Mouse (Mus musculus): ENCODE data around the gene Ly75.

Ly75 gene

DNA sequence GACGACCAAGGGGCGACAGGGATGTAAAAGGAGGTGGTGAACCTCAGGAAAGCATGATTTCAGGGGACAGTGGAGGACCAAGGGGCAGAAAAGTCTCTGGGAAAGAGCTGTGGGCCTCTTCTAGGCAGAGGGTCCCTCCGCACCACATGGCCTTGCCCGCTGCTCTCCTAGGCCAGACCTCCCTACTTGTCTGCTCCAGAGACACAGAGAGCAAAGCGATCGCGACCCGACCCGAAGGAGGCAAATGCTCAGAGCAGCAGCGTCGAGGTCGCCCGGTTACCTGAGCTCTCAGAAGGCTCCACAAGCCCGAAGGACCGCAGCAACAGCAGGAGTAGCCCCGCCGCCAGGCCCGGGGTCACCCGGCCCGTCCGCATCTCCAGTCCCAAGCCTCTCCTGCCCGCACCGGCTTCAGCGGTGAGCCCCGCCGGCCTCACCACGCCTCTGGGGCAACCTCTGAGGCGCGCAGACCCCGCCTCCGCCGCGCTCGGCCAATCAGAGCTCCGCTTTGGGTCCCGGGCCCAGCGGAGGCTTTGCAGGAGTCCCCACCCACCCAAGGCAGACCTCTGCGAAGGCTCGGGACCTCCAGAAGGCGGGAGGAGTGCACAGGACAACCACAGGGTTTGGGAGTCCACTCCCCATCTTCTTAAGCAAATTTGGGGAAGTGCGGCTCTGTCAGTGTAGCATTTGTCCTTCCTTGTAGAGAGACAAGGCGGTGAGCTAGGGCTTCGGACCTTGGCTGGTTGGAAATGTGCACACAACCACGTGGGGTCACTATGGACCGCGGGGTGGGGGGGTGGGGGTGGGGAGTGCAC is at the start of gene Ly75:
Gene Ly75, minus strand, starts transcription at position 446 of the 812 bp plus-strand sequence.
- DNase-seq (ENCODE audit: low read depth, low spot score): peak; percentile 57

DNA sequence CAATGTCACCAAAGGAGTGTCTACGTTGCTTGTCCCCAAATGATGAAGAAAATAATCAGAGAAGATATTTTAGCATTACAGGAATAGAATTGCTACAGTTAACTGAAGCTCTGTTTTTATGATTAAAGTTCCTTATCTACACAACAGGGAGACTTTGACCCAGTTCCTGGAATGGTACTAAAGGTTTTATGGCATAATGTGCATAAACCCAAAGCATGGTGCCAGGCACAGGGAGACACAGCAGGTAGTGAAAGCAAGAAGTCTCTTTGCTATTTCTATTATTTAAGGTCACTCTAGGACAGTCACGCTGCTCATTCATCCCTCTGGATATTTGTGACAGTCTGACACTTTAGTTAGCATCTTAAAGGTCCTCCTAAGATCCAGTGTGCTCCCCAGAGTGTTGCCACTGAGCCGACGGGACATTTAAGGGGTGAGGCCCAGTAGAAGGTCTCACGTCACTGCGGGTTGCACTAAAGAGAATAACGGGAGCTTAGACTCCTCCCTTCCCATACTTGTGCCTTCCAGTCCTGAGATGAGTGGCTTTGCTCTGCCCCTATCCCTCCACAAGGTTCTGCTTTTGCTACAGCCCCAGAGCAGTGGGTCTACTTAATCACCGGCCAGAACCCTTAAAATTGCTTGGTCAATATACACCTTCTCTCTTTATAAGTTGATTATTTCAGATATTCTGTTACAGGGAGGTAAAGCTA is 47.4 kb upstream of the Ly75 start:
- DNase-seq (ENCODE audit: low read depth, low spot score): no peak

DNA sequence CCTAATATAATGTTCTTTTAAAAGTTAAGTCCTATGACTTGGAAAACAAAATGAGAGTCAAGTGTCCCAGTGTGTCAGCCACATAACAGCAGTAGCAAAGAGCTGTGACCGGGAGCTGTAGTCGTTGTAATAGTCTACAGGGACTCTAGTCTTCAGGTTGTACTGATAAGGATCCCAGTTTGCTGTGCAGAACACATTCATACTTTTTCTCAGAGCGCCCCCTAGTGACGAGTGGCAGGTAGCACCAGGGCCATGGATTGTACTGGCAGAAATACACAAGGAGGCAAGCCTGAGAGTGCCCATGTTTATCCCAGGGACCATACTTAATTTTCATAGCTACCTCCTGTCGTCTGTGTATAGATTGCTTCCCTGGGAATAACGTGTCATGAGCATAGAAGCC is 35.0 kb upstream of the Ly75 start:
- peak; percentile 71 for DNase-seq (ENCODE audit: low read depth, low spot score)

DNA sequence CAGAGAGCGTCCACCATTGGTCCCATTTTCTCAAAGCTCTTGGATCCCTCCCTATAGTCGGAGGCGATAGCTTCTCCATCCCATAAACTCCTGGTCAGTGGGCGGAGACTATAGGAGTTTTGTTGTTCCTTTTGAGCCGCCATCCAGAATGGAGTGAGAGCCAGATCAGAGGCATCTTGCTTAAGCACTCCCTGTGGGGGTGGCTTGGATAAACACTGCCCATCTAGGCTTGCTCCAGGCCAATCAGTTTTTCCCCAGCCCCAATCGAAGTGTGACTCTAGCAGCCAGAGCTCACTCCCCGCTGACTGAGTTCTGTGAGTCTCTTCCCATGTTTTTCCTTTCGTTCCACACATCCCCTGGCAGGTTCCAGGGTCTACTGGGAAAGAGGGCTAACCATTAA is 31.2 kb upstream of the Ly75 start:
- no peak for DNase-seq (ENCODE audit: low read depth, low spot score)

DNA sequence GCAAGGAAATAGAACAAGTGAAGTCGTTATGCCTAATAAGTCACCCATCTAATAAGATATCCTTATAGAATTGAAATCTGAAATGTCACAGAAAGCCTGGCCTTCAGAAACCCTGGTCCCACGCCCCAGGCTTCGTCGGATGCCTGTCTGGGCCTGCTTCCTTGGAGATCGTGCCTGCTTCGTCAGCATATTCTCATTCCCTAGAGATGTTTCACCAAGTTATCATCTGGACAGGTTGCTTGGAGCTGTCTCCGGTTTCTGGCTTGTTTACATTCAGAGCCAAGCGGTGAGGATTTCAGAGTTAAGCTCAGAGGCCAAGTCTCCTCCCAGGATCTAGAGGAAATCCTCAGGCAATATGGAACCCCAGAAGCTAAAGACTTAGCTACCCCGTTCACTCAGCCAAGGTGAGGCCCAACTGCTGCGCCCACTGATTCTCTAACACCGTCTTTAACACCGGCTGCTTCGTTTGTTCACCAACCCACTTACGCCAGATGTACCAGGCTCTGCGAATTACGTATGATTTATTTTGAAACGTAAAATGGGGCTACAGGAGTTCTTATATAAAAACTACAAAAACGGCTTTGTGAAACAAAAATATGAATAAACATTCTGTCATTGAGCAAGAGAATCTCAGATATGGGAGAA is 30.0 kb upstream of the Ly75 start:
- no peak for DNase-seq (ENCODE audit: low read depth, low spot score)

DNA sequence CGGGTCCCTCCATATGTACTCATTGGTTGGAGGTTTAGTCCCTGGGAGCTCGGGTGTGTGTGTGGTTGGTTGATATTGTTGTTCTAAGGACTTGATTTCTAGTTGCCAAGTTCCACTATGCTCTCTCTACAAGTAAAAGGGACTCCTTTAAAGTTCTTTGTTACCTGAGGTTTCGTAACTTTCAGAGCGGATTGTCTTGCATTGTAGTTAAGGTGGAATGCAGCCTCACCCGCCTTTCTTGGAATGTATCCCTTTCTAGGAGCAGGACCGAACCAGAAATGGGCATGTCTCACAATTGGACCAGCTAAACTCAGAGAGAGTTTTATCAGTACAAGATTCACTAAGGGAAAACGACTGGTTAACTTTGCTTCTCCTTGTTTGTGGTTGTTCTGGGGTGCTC is 28.1 kb upstream of the Ly75 start:
- no peak for DNase-seq (ENCODE audit: low read depth, low spot score)

DNA sequence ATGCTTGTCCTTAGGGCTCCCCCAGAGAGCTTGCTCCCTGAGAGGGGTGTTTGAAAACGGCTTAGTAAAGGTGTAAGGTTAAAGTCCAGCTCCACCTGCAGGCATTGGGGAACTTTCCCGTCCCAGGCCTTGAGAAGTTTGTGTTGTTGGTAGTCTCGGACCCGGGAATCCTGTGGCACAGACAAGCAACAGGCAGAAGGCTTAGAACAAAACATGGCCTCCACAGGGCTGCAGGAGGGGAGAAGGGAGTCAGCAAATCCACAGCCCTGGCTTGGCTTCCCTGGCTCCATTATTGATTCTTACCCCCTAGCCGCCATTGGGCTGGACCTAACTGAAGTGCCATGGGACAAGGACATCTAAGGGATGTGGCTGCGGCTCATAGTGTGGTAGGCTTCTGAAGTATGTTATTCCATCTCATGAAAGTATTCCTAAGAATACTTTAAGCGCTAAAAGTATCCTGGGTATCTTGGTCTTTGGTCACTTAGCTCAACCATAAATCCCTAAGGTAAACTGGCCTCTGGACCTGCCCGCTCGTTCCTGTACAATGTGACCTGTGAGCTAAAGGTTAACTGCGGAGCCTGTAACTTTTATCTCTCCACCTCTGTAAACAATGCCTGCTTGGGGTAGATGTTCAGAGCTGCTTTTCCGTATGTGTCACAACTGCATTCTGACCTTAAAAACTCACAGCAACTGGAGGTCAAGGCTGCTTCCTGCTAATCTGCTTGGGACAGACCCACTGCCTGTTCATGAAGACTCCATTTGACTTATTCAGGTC is 27.1 kb upstream of the Ly75 start:
- no peak for DNase-seq (ENCODE audit: low read depth, low spot score)

DNA sequence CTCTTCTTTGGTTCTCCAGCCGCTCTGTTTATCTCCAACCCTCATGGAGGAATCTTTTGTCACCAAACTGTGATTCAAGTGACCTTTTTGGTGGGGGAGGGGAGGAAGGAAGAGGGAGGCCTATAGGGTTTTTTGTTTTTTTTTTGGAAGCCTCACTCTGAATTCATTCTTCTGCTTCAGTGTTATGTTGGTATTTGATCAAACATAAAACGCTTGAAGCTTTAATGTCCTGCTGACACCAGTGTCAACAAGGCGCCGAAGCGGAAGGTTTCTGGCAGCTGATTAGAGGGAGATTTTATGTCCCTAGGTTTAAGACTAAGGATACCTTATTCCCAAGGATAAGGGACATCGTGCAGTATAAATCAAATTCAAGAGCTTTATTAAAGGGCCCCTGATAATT is 26.1 kb upstream of the Ly75 start:
- DNase-seq (ENCODE audit: low read depth, low spot score): no peak

DNA sequence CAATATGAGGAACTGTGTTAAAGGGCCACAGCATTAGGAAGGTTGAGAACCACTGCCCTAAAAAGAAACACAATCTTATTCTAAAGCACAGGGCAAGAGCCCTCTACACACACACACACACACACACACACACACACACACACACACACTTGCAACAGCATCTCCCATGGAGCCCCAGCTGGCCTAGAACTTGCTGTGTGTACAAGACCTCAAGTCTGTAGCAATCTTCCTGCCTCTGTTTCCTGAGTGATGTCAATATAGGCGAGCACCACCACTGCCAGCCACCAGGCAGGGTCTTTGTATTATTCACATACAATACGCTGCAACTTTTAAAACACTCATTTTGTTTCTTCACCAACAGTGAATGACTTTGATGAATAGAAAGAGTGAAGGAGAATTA is 24.3 kb upstream of the Ly75 start:
- no peak for DNase-seq (ENCODE audit: low read depth, low spot score)

DNA sequence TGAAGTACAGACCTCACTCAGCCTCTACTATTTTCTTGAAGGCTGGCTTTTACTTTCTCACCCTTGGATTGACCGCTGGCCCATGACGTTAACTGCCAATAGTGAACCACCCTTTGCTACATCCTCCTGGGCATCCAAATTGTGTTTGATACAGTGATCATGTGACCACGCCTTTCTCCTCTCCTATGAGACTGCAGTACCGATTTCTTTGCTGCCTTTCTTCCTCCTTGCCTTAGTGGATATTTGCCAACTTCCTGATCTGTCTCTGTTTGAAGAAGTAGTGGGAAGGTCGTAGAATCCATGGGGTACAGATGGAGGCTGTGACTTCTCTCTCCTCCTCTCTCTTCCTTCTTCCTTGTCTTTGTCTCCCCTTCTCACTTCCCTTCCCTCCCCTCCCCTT is 22.3 kb upstream of the Ly75 start:
- no peak for DNase-seq (ENCODE audit: low read depth, low spot score)

DNA sequence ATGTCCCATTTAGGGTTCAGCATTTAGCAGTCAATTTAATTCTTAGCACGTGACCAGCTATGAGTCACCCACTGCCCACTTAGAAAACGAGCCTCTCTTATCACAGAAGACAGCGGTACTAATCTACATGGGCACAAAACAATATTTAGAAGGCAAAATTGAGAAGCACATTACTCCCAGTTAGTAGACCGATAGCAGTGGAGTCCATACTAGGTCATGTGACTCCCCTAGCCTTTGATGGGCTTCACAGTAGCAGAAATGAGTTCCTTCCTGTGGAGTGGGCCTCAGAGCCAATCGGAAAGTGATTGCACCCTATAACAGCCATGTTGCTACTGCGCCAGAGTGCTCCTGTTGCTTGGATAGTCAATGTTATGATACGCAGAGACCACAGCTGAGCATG is 21.7 kb upstream of the Ly75 start:
- DNase-seq (ENCODE audit: low read depth, low spot score): no peak

DNA sequence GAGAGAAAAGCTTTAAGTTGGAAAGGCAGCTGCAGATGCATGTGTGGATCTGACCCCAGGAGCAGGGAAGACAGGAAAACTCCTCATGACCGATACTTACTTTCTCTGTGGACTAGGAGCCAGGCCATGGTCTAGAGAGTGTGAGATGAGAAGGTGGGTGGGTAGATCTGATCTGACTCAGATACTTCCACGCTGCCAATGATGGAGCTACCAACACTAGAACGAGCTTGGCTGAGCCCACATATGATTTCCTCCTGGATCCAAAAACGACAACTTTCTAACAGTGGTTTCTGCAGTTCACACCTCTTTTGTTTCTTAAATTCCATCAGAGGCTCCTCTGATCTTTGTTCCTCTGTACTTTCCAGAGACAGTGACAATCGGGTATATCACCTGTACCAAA is 18.6 kb upstream of the Ly75 start:
- DNase-seq (ENCODE audit: low read depth, low spot score): no peak

DNA sequence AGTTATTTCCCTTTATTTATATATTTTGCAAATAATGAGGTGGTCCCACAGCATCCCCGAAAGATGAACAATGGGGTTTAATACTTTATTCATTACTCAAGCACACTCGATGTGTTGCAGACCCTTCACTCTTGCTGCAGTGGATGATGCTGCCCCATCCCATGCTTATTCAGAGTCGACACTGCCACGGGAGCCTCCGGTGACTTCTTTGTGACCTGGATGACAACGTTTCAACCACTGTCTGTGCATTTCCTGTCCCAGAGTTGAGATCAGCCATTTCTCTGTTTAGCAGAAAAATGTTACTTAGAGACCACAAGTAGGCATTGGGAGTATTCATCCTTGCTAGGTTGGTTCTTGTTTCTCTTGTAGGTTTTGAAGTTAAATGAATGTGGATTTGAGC is 10.7 kb upstream of the Ly75 start:
- DNase-seq (ENCODE audit: low read depth, low spot score): no peak

DNA sequence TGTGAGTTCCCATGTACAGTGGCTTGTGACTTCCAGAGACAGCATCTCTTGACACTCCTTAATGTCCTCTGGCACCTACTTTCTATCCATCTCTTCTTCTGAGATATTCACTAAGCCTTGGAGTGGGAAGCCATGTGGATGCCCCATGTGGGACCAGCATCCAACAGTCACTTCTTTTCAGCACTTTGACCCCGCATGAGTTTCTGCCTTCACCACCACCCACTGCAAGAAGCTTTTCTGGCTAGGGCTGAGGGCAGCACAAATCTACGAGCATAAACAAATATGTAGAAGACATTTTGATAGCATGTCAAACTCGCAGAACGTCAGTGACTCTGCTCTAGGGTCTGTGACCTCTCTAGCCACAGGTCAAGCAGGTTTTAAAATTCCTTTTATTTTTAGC is 9.2 kb upstream of the Ly75 start:
- DNase-seq (ENCODE audit: low read depth, low spot score): no peak

DNA sequence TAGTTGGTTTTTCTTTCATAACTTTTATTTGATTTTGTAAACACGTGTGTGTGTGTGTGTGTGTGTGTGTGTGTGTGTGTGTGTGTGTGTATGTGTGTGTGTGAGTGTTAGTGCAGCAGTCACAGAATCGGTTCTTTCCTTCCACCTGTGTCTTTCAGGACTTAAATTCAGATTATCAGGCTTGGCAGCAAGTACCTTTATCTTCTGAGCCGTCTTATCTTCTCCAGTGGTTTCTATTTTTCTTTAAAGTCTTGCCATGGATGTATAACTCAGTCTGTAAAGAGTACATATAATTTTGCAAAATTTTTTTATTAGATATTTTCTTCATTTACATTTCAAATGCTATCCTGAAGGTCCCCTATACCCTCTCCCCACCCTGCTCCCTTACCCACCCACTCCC is 4.3 kb upstream of the Ly75 start:
- DNase-seq (ENCODE audit: low read depth, low spot score): no peak

DNA sequence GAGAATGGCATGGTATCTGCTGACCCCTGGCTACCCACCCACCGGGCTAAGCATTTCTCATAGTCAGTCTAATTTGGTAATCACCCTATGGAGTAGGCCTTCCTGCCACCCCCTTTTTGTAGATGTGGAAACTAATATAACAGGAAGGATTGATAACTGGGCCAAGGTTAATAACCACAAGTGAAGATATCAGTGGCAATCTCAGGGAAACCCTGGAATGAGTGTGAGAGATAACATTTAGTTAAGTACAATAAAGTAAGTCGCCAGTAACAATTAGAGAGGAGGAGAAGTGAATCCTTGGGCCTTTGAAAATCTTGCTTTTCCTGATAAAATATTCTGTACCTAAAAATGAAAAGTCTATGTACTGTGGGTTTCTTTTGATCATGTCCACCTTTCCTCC is 3.7 kb upstream of the Ly75 start:
- DNase-seq (ENCODE audit: low read depth, low spot score): no peak

DNA sequence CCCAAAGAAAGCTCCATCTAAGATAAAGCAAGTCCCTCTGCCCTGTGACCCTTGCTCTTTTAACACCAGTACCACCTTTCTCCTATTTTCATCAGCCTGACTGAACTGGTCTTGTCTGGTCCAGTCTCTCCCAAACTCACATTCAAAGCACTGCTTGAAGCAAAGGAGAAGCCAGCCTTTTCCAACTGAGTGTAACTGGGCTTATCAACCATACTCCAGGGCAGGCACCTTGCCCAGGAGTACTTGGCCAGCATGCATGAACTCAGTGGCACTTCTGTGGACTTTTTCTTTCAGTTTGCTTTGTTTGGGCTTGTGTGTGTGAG is 1.6 kb upstream of the Ly75 start:
- no peak for DNase-seq (ENCODE audit: low read depth, low spot score)

DNA sequence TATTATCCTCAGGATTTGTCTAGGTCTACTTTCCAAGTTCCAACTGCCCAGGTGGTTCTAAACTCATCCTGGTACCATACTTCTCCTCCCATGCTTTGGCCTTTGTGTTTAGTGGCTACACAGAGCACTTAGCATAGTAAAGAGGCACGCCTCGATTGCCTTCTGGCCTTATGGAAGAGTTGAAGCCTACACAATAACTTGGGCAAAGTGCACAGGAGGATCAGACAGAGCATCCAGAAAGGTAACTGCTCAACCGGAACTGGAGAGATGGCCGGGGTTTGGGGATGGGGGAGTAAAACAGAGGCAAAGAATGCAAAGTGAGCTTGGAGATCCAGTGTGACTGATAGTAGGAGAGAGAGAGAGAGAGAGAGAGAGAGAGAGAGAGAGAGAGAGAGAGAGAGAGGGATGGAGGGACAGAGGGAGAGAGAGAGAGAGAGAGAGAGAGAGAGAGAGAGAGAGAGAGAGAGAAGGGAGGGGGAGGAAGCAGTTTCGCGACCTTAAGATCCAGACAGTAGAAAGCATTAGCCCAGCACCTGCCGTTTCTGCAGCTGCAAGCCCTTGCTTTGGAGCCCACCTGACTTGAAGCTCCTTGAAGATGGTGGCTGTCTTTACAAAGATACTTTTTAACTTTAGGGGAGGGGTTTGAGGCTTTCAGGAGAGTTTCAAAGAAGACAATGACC is 1.1 kb upstream of the Ly75 start:
- no peak for DNase-seq (ENCODE audit: low read depth, low spot score)

DNA sequence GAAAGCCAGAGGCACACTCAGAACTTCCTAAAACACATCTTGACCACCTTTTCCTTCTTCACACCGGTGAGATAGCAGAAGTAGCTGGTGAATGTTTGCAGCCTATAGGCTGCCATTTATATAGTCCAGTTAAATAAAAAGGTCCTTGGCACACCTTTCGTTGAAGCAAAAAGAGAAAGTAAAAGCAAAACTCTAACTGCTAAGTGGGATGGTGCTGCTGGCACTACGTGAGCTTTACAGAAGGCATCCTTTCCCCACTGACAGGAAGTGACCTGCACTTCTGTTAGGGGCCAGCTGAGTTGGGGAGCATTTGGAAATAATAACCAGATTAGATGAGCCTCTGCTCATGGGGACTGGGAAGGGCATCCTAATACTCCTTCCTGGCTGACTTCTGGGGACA is 757 bp downstream of the Ly75 start:
- DNase-seq (ENCODE audit: low read depth, low spot score): no peak

DNA sequence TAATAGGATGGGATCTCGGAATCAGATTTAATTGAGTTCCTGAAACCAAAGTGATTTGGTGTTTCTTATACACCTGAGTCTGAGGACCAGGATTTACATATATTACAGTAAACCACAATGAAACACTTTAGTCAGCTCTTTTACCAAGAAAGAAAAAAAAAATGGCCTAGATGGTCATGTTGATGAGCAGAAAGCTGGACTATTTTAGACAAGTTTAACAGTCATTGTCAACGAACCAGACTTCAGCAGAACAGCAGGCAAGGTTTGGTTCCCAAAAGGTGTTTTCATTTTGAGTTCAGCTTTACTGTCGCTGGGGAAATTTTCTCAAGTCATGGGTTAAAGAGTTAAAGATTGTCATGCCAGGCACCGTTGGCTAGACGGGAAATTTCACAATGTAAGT is 5.8 kb downstream of the Ly75 start:
- DNase-seq (ENCODE audit: low read depth, low spot score): no peak

DNA sequence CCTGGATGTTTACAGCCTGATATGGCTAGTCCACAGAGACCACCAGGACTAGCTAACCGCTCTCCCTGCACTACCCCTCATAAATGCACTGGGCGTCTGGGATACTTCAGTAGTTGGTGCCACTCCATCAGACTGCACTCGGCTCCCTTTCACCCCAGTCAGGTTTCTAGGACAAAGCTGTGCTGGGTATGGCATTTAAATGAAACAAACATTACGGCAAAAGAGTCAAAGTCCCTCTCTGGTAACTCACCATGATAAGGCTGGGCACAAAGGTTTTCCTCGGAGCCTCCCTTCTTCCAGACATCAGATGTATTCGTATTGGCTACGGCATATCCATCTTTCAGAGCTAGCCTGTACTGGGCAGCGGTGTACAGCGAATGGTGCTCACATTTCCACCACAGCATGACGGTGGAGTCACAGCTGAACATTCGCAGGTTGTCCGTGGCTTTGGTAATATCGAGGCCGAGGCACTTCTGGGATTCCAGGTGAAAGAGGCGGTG is 7.4 kb downstream of the Ly75 start:
- DNase-seq (ENCODE audit: low read depth, low spot score): no peak

DNA sequence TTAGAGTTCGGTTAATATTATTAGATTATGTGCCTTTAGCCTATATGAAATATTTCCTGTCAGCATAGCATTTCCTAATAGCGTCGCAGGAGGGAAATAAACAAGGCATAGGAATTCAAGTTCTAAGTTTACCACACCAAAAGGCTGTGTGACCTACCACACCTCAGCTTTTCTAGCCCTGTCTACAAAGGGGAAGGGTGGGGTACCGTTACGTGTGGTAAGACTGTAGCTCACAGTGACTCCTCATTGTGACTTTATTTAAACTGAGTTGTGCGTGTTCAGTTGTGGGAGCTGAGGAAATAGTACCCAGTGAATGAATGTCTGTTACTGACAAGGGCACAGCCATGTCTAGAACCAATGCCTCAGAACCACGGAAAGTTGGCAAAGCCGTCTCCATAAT is 8.0 kb downstream of the Ly75 start:
- DNase-seq (ENCODE audit: low read depth, low spot score): no peak
